Mouse (Mus musculus) MEL (cell line): ENCODE results near the gene Lgals3. TPM values are rescaled to one million over a fixed set of nuclear protein-coding genes. Genes with fewer than 3 reads are reported as not detected.

Experiments used
- DNase-seq: peaks from one replicate; pipeline ENCODE4 v3.0.0; 2011; ENCODE audit warnings: low read depth, low spot score
- H3K27ac ChIP-seq: 2 replicates; pipeline ENCODE4 v1.5.1; 2012; ENCODE audit warnings: low read depth, mild to moderate bottlenecking, control low read depth, low read length, moderate library complexity; ENCODE audit not compliant: control insufficient read depth
- H3K27me3 ChIP-seq, 2 experiments: fragments of 150-350 bp in 1 of 2; sonication (generic) in 1 of 2; 2 replicates each; pipeline ENCODE4 v1.6.1; 2012; ENCODE audit warnings: low read length in 2 of 2, mild to moderate bottlenecking in 2 of 2, improper control_type of control experiment in 1 of 2, moderate library complexity in 1 of 2; ENCODE audit not compliant: insufficient read depth in 2 of 2, control insufficient read depth in 1 of 2
- H3K36me3 ChIP-seq, 2 experiments: 2 replicates each; pipeline ENCODE4 v1.6.1; 2012 to 2014; ENCODE audit warnings: low read length in 2 of 2, improper control_type of control experiment in 1 of 2, inconsistent platforms in 1 of 2, mild to moderate bottlenecking in 1 of 2; ENCODE audit not compliant: insufficient read depth in 2 of 2, control insufficient read depth in 1 of 2
- H3K4me1 ChIP-seq, 2 experiments: fragments of 150-350 bp in 1 of 2; sonication (generic) in 1 of 2; 2 replicates each; pipeline ENCODE4 v1.6.1; 2012; ENCODE audit warnings: low read length in 2 of 2, improper control_type of control experiment in 1 of 2, mild to moderate bottlenecking in 1 of 2; ENCODE audit not compliant: insufficient read depth in 2 of 2, control insufficient read depth in 1 of 2
- H3K4me3 ChIP-seq, 2 experiments: fragments of 150-350 bp in 1 of 2; sonication (generic) in 1 of 2; 2 replicates each; pipeline ENCODE4 v1.5.1; 2012; ENCODE audit warnings: low read depth in 2 of 2, low read length in 2 of 2, mild to moderate bottlenecking in 2 of 2, moderate library complexity in 2 of 2, control low read depth in 1 of 2, improper control_type of control experiment in 1 of 2; ENCODE audit not compliant: control insufficient read depth in 1 of 2, insufficient read depth in 1 of 2
- H3K79me2 ChIP-seq: 2 replicates; pipeline ENCODE4 v1.6.1; 2012; ENCODE audit warnings: mild to moderate bottlenecking, low read length, moderate library complexity; ENCODE audit not compliant: control insufficient read depth, poor library complexity, insufficient read depth
- H3K9ac ChIP-seq: 2 replicates; pipeline ENCODE4 v1.6.1; 2012; ENCODE audit warnings: low read depth, mild to moderate bottlenecking, control low read depth, low read length, moderate library complexity; ENCODE audit not compliant: control insufficient read depth, poor library complexity, severe bottlenecking
- H3K9me3 ChIP-seq: fragments of 150-350 bp; sonication (generic); replicated peaks from 2 replicates; pipeline ENCODE4 v1.6.1; 2012; ENCODE audit warnings: mild to moderate bottlenecking, low read length, improper control_type of control experiment, moderate library complexity; ENCODE audit not compliant: insufficient read depth
- E2F4 ChIP-seq: IDR thresholded peaks from 2 replicates; pipeline ENCODE4 v1.6.1; 2011; ENCODE audit warnings: low read depth, low read length, improper control_type of control experiment, borderline replicate concordance
- EP300 ChIP-seq, 2 experiments: IDR thresholded peaks; 2 replicates each; pipeline ENCODE4 v1.6.1; 2011; ENCODE audit warnings: improper control_type of control experiment in 2 of 2, low read length in 2 of 2, low read depth in 1 of 2, mild to moderate bottlenecking in 1 of 2
- GABPA ChIP-seq: IDR thresholded peaks from 2 replicates; pipeline ENCODE4 v1.6.1; 2012; ENCODE audit warnings: low read depth, mild to moderate bottlenecking, inconsistent platforms, low read length, improper control_type of control experiment, moderate library complexity
- GATA1 ChIP-seq: IDR thresholded peaks from 2 replicates; pipeline ENCODE4 v1.6.1; 2011; ENCODE audit warnings: low read depth, low read length, improper control_type of control experiment
- JUND ChIP-seq: IDR thresholded peaks from 2 replicates; pipeline ENCODE4 v1.6.1; 2011; ENCODE audit warnings: low read depth, mild to moderate bottlenecking, improper control_type of control experiment, low read length
- MAFK ChIP-seq: IDR thresholded peaks from 2 replicates; pipeline ENCODE4 v1.6.1; 2011; ENCODE audit warnings: low read depth, mild to moderate bottlenecking, low read length, improper control_type of control experiment, borderline replicate concordance
- MXI1 ChIP-seq: IDR thresholded peaks from 2 replicates; pipeline ENCODE4 v1.6.1; 2011; ENCODE audit warnings: mild to moderate bottlenecking, low read depth, low read length, improper control_type of control experiment
- NELFE ChIP-seq: IDR thresholded peaks from 2 replicates; pipeline ENCODE4 v1.6.1; 2011; ENCODE audit warnings: low read depth, low read length, improper control_type of control experiment
- NRF1 ChIP-seq: IDR thresholded peaks from 2 replicates; pipeline ENCODE4 v1.6.1; 2014; ENCODE audit warnings: low read depth, mild to moderate bottlenecking, inconsistent platforms, low read length, improper control_type of control experiment, moderate library complexity; ENCODE audit not compliant: poor library complexity, insufficient read depth, severe bottlenecking
- POLR2A ChIP-seq, 2 experiments: IDR thresholded peaks; 2 replicates each; pipeline ENCODE4 v1.6.1; 2011 to 2012; ENCODE audit warnings: low read length in 2 of 2, mild to moderate bottlenecking in 2 of 2, control low read depth in 1 of 2, improper control_type of control experiment in 1 of 2, low read depth in 1 of 2, moderate library complexity in 1 of 2; ENCODE audit not compliant: control insufficient read depth in 1 of 2, insufficient read depth in 1 of 2, poor library complexity in 1 of 2
- POLR2AphosphoS5 ChIP-seq: IDR thresholded peaks from 2 replicates; pipeline ENCODE4 v1.6.1; 2012; ENCODE audit warnings: low read depth, borderline replicate concordance, mild to moderate bottlenecking, inconsistent platforms, low read length, moderate library complexity, mixed read lengths
- SMC3 ChIP-seq: IDR thresholded peaks from 2 replicates; pipeline ENCODE4 v1.6.1; 2011; ENCODE audit warnings: low read depth, low read length, improper control_type of control experiment
- TAL1 ChIP-seq: IDR thresholded peaks from 2 replicates; pipeline ENCODE4 v1.6.1; 2012; ENCODE audit warnings: mild to moderate bottlenecking, inconsistent platforms, low read length, moderate library complexity, mixed read lengths
- USF1 ChIP-seq: IDR thresholded peaks from 2 replicates; pipeline ENCODE4 v1.6.1; 2014; ENCODE audit warnings: low read depth, mild to moderate bottlenecking, inconsistent platforms, low read length, improper control_type of control experiment, moderate library complexity
- USF2 ChIP-seq, 2 experiments: IDR thresholded peaks; 2 replicates each; pipeline ENCODE4 v1.6.1; 2011 to 2012; ENCODE audit warnings: improper control_type of control experiment in 2 of 2, low read length in 2 of 2, borderline replicate concordance in 1 of 2, inconsistent platforms in 1 of 2, low read depth in 1 of 2, mild to moderate bottlenecking in 1 of 2; ENCODE audit not compliant: insufficient read depth in 1 of 2
- ZKSCAN1 ChIP-seq: IDR thresholded peaks from 2 replicates; pipeline ENCODE4 v1.6.1; 2012; ENCODE audit warnings: low read depth, mild to moderate bottlenecking, inconsistent platforms, low read length, improper control_type of control experiment, moderate library complexity
- ZMIZ1 ChIP-seq: IDR thresholded peaks from 2 replicates; pipeline ENCODE4 v1.6.1; 2012; ENCODE audit warnings: low read depth, mild to moderate bottlenecking, inconsistent platforms, low read length, improper control_type of control experiment, moderate library complexity
- ZNF384 ChIP-seq: IDR thresholded peaks from 2 replicates; pipeline ENCODE4 v1.6.1; 2012; ENCODE audit warnings: low read depth, mild to moderate bottlenecking, inconsistent platforms, low read length, improper control_type of control experiment
- polyA plus RNA-seq, 2 experiments: library from polyadenylated mRNA; stranded (reverse) in 1 of 2; unstranded in 1 of 2; fragments of >175 nt in 1 of 2; fragments of >200 nt in 1 of 2; gene quantifications; 2 replicates each; pipeline versions ENCODE4 v1.2.1 to v1.2.4; 2012; ENCODE audit warnings: low replicate concordance in 2 of 2, low read depth in 1 of 2; ENCODE audit not compliant: insufficient read length in 2 of 2, insufficient read depth in 1 of 2, missing spikeins in 1 of 2
- total RNA-seq: library from RNA; depleted of rRNA; stranded (reverse); fragments of 300-350 nt; gene quantifications from 2 replicates; pipeline ENCODE4 v1.2.3, GENCODE M21; 2012

Gene Lgals3
- total and polyA plus RNA-seq, 3 experiments, result 0.12 to 1.8 TPM; not detected in 1

DNA sequence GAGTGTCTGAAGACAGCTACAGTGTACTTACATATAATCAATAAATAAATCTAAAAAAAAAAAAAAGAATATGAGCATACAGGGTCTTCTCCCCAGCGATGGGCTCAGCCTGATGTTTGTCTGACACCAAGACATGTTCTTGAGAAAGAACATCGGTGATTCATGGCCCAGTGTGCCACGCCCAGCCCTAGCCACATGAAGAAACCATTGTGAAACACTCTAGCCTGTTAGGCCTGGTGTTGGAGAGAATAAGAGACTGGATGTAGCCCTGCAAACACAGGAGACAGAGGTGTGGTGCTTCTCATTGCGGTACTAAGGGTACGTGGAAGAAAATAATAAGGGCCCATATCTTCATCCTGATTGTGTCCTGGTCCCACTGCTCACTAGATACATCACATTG is 40.2 kb upstream of the Lgals3 start:
- H3K4me1 ChIP-seq, result no peaks in the 10 kb centered on the region
- no peak for DNase-seq

GRCm38 (mm10) chr14:47331920-47332319 is 35.6 kb upstream of the Lgals3 start:
- Histone ChIP-seq H3K9ac (no peak overlapping the region), H3K79me2 (no peaks in the 10 kb centered on the region), H3K27me3 (no peaks in the 10 kb centered on the region), H3K9me3 (no peaks in the 10 kb centered on the region), H3K27ac (no peak overlapping the region), H3K4me1 (no peaks in the 10 kb centered on the region), H3K4me3 (no peak overlapping the region), H3K36me3 (no peaks in the 10 kb centered on the region)
- DNase-seq, result no peak
- no peak for TF ChIP-seq GATA1

More for the DNA sequence above, 40.2 kb upstream of the Lgals3 start:
- no peak overlapping the region for H3K9ac ChIP-seq
- no peaks in the 10 kb centered on the region for H3K36me3 ChIP-seq
- TF ChIP-seq EP300 (IDR thresholded peaks at IDR 0.05; ENCODE audit: low read depth in 1 of 2, low read length in 2 of 2) (no peak), E2F4 (no peak), ZMIZ1 (no peak), POLR2AphosphoS5 (no peak), SMC3 (no peak), NRF1 (no peak), USF2 (IDR thresholded peaks at IDR 0.05; ENCODE audit: borderline replicate concordance in 1 of 2, insufficient read depth in 1 of 2, low read depth in 1 of 2, low read length in 2 of 2) (no peak), MAFK (no peak), USF1 (no peak), GABPA (no peak), POLR2A (IDR thresholded peaks at IDR 0.05; ENCODE audit: control insufficient read depth in 1 of 2, insufficient read depth in 1 of 2, low read depth in 1 of 2, low read length in 2 of 2, poor library complexity in 1 of 2) (no peak), NELFE (no peak), MXI1 (no peak), TAL1 (no peak), ZKSCAN1 (no peak), ZNF384 (no peak), JUND (no peak)
- H3K27ac ChIP-seq, result no peak overlapping the region
- H3K4me3 ChIP-seq, result no peak overlapping the region
- no peaks in the 10 kb centered on the region for H3K27me3 ChIP-seq
- H3K79me2 ChIP-seq, result no peaks in the 10 kb centered on the region
- no peaks in the 10 kb centered on the region for H3K9me3 ChIP-seq
